Mouse (Mus musculus) neural tube, embryonic 14.5 days (tissue): ENCODE data around the gene Zcchc8. TPM values are rescaled to one million over a fixed set of nuclear protein-coding genes. Genes with fewer than 3 reads are reported as not detected.
A peak's percentile ranks its signal among the peaks of the same experiment; 100 is the strongest.

Source experiments
- ATAC-seq: fragments of 200-750 bp; cut with Nextera tagmentation; 2 replicates; pipeline ENCODE4 v1.8.0; 2017; ENCODE audit warnings: low read depth, mild to moderate bottlenecking, moderate TSS enrichment, moderate library complexity
- H3K27ac ChIP-seq: fragments of 300-500 bp; sonication (generic); 2 replicates; pipeline ENCODE4 v1.5.1; 2014; ENCODE audit warnings: low read depth, mild to moderate bottlenecking, control low read depth, low read length, moderate library complexity, mixed read lengths
- H3K27me3 ChIP-seq: fragments of 300-500 bp; sonication (generic); 2 replicates; pipeline ENCODE4 v1.6.1; 2014; ENCODE audit warnings: low read length; ENCODE audit not compliant: control insufficient read depth, insufficient read depth
- H3K36me3 ChIP-seq: fragments of 300-500 bp; sonication (generic); 2 replicates; pipeline ENCODE4 v1.6.1; 2014; ENCODE audit warnings: low read length, mixed read lengths; ENCODE audit not compliant: control insufficient read depth, insufficient read depth
- H3K4me1 ChIP-seq: fragments of 300-500 bp; sonication (generic); 2 replicates; pipeline ENCODE4 v1.6.1; 2014; ENCODE audit warnings: low read length; ENCODE audit not compliant: control insufficient read depth, insufficient read depth
- H3K4me2 ChIP-seq: fragments of 300-500 bp; sonication (generic); 2 replicates; pipeline ENCODE4 v1.6.1; 2014; ENCODE audit warnings: mild to moderate bottlenecking, low read depth, low read length, control low read depth
- H3K4me3 ChIP-seq: fragments of 300-500 bp; sonication (generic); 2 replicates; pipeline ENCODE4 v1.5.1; 2014; ENCODE audit warnings: low read depth, low read length, control low read depth, mixed read lengths
- H3K9ac ChIP-seq: fragments of 300-500 bp; sonication (generic); replicated peaks from 2 replicates; pipeline ENCODE4 v1.6.1; 2014; ENCODE audit warnings: low read depth, mild to moderate bottlenecking, control low read depth, low read length, mixed read lengths
- H3K9me3 ChIP-seq: fragments of 300-500 bp; sonication (generic); 2 replicates; pipeline ENCODE4 v1.6.1; 2016; ENCODE audit warnings: low read length; ENCODE audit not compliant: control insufficient read depth
- WGBS: fragments of 180-500 bp; shearing (Covaris S2); extraction: QIAGEN DNeasy Blood & Tissue Kit; methylation state at CpG from one replicate; pipeline ENCODE4 v1.1.7; 2014; 5-methylcytosine and 5-hydroxymethylcytosine counted together
- polyA plus RNA-seq: library from polyadenylated mRNA; unstranded; fragments of >200 nt; fragmentation: Nextera tagmentation; extraction: Ambion mirVana; gene quantifications from 2 replicates; pipeline ENCODE4 v1.2.1, GENCODE M21; 2014

Gene Zcchc8
- polyA plus RNA-seq, 1 experiment from 2014 or later: 72.5 TPM

DNA sequence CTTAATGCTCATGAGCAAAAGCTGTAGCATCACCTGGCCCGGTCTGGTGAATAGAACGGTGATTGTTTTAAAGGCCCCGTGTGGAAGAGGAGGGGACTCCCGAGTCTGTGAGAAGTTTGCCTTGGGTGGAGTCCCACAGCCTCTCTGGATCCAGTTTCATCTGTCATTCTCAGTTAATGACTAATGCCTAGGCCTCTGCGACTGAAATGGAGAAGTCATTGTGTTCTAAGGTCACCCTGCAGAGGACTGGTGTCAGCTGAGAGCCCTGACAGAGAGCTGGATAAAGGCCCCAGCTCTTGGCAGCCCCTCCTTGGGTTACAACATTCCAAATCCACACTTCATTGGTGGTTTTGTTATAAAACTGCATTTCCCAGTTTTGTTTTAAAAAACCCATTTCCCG, 26.4 kb downstream of the Zcchc8 start:
- Histone ChIP-seq H3K27ac (no peak overlapping the region), H3K36me3 (peaks cover 11% of the 10 kb centered on the region), H3K4me3 (no peak overlapping the region), H3K9ac (no peak overlapping the region), H3K9me3 (no peaks in the 10 kb centered on the region), H3K4me2 (no peak overlapping the region), H3K4me1 (no peaks in the 10 kb centered on the region), H3K27me3 (no peaks in the 10 kb centered on the region)
- 76% methylated on average over 6 of the region's 6 CpGs for WGBS
- no peak for ATAC-seq

DNA sequence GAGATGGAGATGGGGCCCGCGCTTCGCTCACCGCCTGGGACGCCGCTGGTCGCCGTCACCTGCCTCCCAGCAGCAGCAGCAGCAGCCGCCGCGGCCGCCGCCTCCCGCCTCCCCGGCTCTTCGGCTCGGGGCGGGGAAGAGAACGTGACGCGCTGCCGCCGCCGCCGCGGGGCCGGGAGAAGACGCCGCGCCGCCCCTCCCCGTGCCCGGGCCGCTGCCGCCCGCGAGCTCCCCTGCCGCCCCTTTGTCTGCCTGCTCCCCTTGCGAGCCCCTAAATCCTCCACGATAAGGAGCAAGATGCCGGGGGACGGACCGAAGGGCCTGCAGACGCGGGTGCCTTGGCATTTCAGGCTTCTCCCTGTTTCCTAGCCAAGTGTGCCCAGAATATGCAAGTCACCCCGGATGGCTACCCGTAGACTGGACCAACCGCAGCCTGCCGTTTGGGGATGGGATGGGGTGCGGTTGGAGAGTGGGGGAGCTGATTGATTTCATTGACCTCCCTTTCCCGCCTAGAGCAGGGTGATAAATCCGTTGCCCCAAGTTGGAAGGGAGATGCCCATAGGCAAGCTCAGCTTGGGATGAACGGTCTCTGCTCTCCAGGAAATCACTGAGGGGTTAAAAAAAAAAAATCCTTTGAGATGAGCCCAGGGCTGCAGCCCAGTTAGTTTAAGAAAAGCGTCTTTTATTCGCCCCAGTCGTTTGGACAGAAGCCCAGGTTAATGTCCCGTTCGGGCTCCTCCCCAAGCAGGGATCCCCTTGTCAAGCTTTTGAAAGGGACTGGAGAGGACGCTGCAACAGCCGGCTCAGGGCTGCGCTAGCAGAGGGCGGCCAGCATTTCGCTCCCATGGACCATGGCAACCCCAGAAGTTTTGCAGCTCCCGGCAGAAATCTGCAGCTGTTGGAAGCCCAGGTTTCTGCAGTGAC, 36.4 kb downstream of the Zcchc8 start, which contains the start of gene Clip1:
Clip1 (minus strand) TSS at position 398 of the 924 bp plus-strand sequence.
- Histone ChIP-seq H3K36me3 (no peaks in the 10 kb centered on the region), H3K27me3 (no peaks in the 10 kb centered on the region), H3K9me3 (no peaks in the 10 kb centered on the region), H3K27ac (peak within 1 kb of the TSS; percentile 97), H3K9ac (peak within 1 kb of the TSS; percentile 99), H3K4me2 (peak within 1 kb of the TSS; percentile 58), H3K4me1 (peaks cover 30% of the 10 kb centered on the region), H3K4me3 (peak within 1 kb of the TSS; percentile 68)
- under 1% methylated on average over 46 of the region's 64 CpGs for WGBS
- peak; percentile 76 for ATAC-seq

GRCm38 (mm10) chr5:123683377-123684220, 37.3 kb downstream of the Zcchc8 start:
- under 1% methylated on average over 72 of the region's 92 CpGs for WGBS
- H3K27me3 ChIP-seq: no peaks in the 10 kb centered on the region

GRCm38 (mm10) chr5:123683043-123683376, 37.9 kb downstream of the Zcchc8 start:
- H3K9me3 ChIP-seq: no peaks in the 10 kb centered on the region
- H3K4me1 ChIP-seq: peaks cover 32% of the 10 kb centered on the region
- no peak for ATAC-seq
- peak overlapping the region; percentile 97 for H3K27ac ChIP-seq
- no peaks in the 10 kb centered on the region for H3K27me3 ChIP-seq
- whole genome bisulfite sequencing: 0% methylated on average over 6 of the region's 6 CpGs
- H3K36me3 ChIP-seq: no peaks in the 10 kb centered on the region
- H3K4me2 ChIP-seq: peak overlapping the region; percentile 58
- peak overlapping the region; percentile 68 for H3K4me3 ChIP-seq
- peak overlapping the region; percentile 99; the same call in 1 of the 2 replicates for H3K9ac ChIP-seq

More at GRCm38 (mm10) chr5:123683377-123684220, 37.3 kb downstream of the Zcchc8 start:
- H3K4me3 ChIP-seq: peak overlapping the region; percentile 68
- no peaks in the 10 kb centered on the region for H3K9me3 ChIP-seq
- H3K4me2 ChIP-seq: peak overlapping the region; percentile 58
- H3K4me1 ChIP-seq: peaks cover 32% of the 10 kb centered on the region
- peak overlapping the region; percentile 97 for H3K27ac ChIP-seq
- H3K9ac ChIP-seq: peak overlapping the region; percentile 99
- peak; percentile 77 for ATAC-seq
- H3K36me3 ChIP-seq: no peaks in the 10 kb centered on the region

GRCm38 (mm10) chr5:123682372-123682771, 38.5 kb downstream of the Zcchc8 start:
- ATAC-seq: no peak
- H3K4me2 ChIP-seq: peak overlapping the region; percentile 58
- peak overlapping the region; percentile 68 for H3K4me3 ChIP-seq
- H3K27ac ChIP-seq: no peak overlapping the region
- no peaks in the 10 kb centered on the region for H3K36me3 ChIP-seq
- no peaks in the 10 kb centered on the region for H3K27me3 ChIP-seq
- peaks cover 32% of the 10 kb centered on the region for H3K4me1 ChIP-seq
- H3K9ac ChIP-seq: peak overlapping the region; percentile 99; the same call in 1 of the 2 replicates
- 34% methylated on average over 4 of the region's 4 CpGs for WGBS
- H3K9me3 ChIP-seq: no peaks in the 10 kb centered on the region

DNA sequence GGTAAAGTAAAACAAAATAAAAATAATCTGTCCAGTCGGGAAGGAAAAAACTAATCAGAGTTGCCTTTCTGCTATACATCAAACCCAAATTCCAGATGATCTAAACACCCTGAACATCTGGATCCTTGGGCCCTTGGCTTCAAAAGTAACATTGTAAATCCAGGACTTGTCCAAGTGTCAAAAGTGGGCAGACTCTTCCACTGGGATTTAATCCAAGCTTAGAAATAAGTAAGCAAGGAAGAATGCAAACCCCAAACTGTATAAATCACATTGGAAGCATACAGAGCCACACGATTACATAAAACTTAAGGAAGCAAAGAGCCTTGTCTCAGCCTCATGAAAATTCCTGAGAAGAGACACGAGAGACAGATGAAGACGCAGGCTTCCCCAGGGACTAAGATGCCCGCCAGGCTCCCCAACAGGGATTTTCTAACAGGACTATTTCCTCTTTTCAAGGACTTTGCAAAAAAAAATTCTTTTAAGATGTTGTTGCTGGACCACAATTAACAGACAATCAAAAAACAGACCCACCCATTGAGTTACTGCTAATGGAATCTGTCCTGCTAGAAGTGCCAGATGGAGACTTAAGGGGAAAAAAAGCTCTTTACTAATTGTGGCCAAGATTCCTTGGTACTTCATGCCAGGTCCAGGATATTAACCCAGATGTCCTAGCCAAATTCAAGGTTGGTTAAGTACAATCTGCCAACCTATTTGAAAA, 41.2 kb downstream of the Zcchc8 start:
- Histone ChIP-seq H3K27me3 (no peaks in the 10 kb centered on the region), H3K4me2 (no peak overlapping the region), H3K4me1 (peaks cover 27% of the 10 kb centered on the region), H3K9ac (no peak overlapping the region), H3K4me3 (no peak overlapping the region), H3K36me3 (no peaks in the 10 kb centered on the region), H3K27ac (no peak overlapping the region), H3K9me3 (no peaks in the 10 kb centered on the region)
- no peak for ATAC-seq
- WGBS: 40% methylated on average over 5 of the region's 5 CpGs

- Histone ChIP-seq H3K36me3 (no peaks in the 10 kb centered on the region), H3K4me3 (no peak overlapping the region), H3K4me2 (no peak overlapping the region), H3K27ac (no peak overlapping the region), H3K9me3 (no peaks in the 10 kb centered on the region), H3K4me1 (peaks cover 27% of the 10 kb centered on the region), H3K27me3 (no peaks in the 10 kb centered on the region), H3K9ac (no peak overlapping the region)
- WGBS: 87% methylated on average over 3 of the region's 3 CpGs
- ATAC-seq: no peak
These were observed 41.8 kb downstream of the Zcchc8 start for GRCm38 (mm10) chr5:123679106-123679505.

- H3K27me3 ChIP-seq: no peaks in the 10 kb centered on the region
- no peak overlapping the region for H3K4me3 ChIP-seq
- ATAC-seq: no peak
- H3K27ac ChIP-seq: no peak overlapping the region
- H3K4me1 ChIP-seq: peaks cover 7% of the 10 kb centered on the region; the same call in 1 of the 2 replicates
- no peak overlapping the region for H3K9ac ChIP-seq
- no peaks in the 10 kb centered on the region for H3K36me3 ChIP-seq
- WGBS: 90% methylated on average over 9 of the region's 9 CpGs
- no peaks in the 10 kb centered on the region for H3K9me3 ChIP-seq
- no peak overlapping the region for H3K4me2 ChIP-seq
These were observed 45.2 kb downstream of the Zcchc8 start for GRCm38 (mm10) chr5:123675717-123676116.
